Mouse (Mus musculus) ES-Bruce4 (cell line): ENCODE measurements around the gene Rab5c.

Experiments used
- CTCF ChIP-seq: IDR thresholded peaks from one replicate; pipeline ENCODE4 v1.8.1; 2011; ENCODE audit warnings: low read depth, low read length
- POLR2A ChIP-seq: IDR thresholded peaks from one replicate; pipeline ENCODE4 v1.8.1; 2011; ENCODE audit warnings: low read length; ENCODE audit not compliant: insufficient read depth

GRCm38 (mm10) chr11:100754021-100754692 is 16.1 kb upstream of the Rab5c start:
- TF ChIP-seq POLR2A (no peak), CTCF (no peak)
